Mouse (Mus musculus): ENCODE data around the gene Specc1.
A peak's percentile ranks its signal among the peaks of the same experiment; 100 is the strongest.

The Specc1 gene

DNA sequence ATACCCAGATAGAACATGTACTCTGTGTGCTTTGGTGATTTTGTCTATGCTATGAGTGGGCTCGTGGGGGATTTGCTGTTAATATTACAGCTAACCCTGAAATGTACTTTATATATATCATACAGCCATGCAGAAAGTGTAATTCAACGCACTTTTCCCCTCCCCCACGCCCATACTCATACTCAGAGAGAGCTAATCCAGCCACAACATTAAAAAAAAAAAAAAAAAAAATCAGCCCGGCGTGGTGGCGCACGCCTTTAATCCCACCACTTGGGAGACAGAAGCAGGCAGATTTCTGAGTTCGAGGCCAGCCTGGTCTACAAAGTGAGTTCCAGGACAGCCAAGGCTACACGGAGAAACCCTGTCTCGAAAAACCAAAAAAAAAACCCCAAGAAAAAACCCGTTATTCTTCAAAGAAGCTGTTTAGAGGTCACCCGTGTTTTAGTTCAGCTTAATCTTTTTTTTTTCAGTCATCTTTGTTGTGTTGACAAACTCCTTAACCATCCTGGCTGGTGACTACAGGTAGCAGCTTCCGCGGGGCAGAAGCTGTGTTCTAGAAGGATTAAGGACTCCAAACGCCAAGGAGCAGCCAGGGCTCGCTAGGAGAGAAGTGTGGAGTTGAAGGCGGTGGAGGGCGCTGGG, 291.3 kb downstream of the Specc1 start:
- DNase-seq (ENCODE audit: low read depth, low spot score) = no peak

DNA sequence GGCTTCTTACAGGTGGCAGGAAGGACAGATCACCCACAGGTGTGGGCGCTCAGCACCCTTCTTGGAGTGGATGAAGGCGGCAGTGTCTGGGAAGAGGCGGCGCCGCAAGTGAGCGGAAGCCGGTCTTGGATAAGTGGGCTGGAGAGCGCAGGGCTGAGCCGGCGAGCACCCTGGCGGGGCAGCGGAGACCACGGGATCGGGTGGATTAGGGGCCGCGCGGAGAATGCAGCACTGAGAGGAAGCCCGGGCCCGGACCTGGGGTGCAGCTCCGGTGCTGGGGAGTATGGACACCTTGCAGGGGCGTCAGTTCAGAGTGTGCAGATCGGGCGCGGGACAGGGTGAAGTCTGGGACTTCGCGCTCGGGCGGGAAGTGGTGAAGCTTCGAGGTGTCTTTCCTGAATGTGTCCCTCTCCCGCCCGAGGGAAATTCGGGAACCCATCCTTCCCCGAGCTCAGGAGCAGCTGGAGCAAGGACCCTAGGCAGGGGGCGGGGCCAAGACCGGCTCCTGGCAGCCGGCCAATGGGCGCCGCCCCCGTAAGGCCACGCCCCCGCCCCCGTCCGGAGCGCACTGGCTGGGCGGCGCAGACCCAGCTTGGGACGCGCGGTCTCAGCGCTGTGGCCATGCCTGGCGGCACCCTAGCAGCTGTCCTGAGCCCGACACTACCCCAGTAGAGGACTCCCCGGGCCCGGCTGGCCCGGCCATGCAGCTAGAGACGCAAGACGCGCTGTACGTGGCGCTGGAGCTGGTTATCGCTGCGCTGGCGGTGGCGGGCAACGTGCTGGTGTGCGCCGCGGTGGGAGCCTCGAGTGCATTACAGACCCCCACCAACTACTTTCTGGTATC, 292.1 kb downstream of the Specc1 start, which contains the start of gene Adora2b:
Gene Adora2b (plus strand): TSS at position 584 of the 844 bp plus-strand sequence.
- DNase-seq (ENCODE audit: low read depth, low spot score) = peak; percentile 90

DNA sequence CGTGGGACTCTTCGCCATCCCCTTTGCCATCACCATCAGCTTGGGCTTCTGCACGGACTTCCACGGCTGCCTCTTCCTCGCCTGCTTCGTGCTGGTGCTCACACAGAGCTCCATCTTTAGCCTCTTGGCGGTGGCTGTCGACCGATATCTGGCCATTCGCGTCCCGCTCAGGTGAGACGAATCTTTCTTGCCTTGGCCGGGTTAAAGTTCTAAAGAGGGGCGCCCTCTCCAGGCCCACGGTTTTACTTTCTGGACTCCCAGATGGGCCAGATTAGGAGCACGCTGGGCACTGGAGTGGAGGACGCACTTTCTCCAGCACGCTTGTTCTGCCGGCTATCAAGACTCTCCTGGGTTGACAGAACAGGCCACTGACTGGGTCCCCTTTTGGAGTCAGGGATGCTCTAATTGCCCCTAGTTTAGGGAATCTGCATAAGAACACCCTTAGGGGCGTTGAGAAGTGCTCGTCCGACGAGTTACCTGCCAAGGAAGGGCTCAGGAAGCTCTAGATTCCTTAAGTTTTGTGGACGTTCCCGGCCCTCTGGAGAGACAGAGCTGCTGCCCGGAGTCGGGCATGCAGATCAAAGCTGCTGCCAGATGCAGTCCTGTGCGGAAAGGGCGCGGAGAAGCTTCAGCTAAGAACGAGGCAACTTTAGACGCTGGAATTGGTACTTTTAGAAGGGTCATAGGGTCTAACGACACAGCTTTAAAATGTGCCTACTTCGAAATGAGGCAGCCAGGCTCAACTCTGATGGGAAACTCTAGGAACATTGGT, 292.9 kb downstream of the Specc1 start:
- peak; percentile 25 for DNase-seq (ENCODE audit: low read depth, low spot score)

DNA sequence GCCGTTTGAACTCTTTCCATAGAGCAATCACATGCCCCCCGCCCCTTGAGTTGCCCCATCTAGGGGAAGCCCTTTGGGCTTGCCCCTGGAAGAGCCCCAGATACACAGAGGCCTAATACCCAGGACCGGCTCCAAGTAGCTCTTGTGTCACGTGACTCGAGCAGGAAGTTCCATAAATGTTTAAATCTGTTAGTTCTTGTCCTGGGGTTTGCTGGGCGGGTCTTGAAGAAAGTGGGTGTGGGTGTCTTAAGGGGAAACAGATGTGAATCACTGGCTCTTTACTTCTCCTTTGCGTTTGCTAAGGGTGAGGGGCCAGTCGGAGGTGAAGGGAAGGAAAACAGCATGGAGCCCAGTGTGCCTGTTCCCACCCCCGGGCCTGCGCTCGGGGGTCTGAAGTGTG, 294.5 kb downstream of the Specc1 start:
- DNase-seq (ENCODE audit: low read depth, low spot score) = peak; percentile 45

DNA sequence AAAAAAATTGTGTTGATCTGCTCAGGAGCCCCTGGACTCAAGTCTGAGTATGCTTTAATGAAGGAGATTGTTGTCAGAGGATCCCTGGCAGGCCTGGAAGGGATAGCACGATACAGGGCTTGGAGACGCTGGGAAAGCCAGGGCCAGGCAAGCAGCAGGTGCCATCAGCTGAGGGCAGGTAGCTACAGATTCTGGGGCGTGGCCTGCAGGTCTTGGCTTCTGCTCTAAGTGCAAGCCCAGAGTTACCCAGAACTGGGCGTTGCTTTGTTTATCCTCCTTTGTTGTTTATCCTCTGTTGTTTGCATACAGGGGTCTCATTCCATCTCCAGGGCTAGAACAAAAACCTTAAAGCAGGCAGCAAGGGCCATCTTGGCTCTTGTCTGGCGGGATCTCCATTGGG, 296.8 kb downstream of the Specc1 start:
- DNase-seq (ENCODE audit: low read depth, low spot score) = no peak

DNA sequence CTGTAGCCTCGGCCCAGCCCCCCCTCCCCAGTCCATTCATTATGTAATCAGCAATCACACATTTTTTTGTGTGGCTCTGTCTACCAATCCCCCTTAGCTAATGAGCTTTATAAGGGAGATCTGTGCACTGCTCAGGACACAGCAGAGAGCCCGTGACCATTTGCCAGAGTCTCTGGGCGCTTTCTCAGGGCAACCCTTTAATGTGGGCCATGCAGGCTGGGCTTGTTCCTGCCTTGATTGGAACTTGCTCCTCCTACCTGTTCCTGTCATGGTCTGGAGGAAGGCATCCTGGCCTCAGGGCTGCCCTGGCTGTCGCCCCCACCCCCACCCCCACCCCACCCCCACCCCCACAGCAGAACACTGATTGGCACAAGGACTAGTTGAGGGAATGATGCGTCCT, 302.7 kb downstream of the Specc1 start:
- no peak for DNase-seq (ENCODE audit: low read depth, low spot score)

DNA sequence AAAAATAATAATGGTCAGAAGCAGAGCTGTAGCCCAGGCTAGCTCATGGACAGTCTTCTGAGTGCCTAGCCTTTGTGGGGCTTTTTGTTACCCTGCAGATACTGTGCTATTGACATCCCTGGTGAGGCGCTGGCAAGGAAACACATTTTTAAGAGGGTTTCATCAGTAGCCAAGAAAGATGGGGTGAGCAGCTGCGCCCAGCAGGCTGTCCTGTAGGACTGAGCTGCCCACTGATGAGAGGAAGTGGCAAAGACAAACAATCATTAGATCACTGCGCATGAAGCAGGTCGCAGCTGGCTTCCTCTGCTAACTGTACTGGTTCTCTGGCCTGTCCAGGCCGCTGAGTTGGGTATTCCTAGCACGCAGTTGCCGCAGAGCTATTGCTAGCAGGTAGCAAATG, 307.0 kb downstream of the Specc1 start:
- DNase-seq (ENCODE audit: low read depth, low spot score) = no peak

DNA sequence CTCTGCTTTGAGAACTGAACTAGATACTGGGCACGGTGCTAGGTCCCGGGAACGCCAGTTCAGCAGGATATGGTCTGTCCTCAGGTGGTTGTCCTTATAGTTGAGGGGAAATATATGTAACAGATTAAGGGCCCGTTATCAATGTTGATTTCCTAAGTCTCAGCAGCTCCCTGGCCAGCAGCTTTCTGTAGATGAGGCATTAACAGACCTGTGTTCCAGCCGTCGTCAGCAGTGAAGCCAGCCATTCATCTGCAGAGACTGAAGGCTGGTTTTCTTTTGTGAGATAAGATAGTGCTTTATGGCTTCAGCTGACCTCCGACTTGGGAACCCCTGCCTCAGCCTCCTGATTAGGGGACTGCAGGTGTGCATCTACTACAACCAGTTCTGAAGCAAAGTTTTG, 307.5 kb downstream of the Specc1 start:
- no peak for DNase-seq (ENCODE audit: low read depth, low spot score)

DNA sequence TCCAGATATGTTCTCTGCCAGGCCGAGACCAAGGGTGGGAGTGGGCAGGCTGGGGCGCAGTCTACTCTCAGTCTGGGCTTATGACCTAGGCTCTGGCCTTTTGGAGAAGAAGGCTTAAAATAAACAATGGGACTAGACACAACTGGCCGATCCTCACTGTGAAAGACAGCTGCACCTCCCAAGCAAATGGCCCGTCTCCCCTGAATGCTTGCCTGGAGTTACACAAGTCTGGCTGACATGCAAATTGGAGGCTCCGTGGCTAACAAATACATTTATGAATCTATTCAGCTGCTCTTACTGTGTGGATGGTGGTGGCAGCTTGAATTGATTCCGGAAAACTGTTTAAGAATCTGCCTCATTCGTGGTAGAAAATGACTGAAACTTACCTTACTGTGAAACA, 309.1 kb downstream of the Specc1 start:
- DNase-seq (ENCODE audit: low read depth, low spot score) = no peak

DNA sequence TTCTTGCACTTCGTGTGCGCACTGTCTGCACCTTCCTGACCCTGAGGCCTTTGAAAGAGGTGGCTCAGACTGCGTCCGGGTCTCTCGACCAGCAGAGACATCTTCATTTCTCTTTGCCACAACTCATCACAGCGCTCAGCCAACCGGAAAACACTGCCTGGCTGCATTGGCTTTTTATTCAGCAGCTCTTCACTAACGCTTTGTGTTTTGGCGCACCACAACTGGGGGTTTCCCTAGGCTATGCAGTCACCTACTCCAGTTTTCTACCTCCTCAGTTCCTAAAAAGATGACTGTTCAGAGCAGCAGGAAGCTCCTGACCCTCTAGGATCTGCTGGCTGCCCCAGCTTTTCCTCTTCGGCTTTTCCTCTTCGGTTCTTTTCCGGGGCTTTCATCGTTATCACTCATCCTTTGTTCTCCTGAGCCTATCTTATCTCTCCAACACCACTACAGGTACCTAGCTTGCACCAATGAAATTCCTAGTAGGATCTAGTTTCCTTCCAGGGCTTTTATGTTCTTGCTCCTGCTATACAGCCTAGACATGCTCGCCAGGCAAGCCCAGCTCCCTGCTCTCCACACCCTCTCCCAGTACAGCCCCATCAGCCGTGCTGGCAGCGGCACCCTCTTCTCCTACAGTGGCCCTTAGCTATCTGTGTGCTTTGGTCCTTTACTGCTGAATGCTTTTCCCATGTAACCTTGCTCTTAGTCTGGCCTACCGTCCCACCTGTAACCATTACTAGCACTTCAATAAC, 310.1 kb downstream of the Specc1 start:
- DNase-seq (ENCODE audit: low read depth, low spot score) = no peak

DNA sequence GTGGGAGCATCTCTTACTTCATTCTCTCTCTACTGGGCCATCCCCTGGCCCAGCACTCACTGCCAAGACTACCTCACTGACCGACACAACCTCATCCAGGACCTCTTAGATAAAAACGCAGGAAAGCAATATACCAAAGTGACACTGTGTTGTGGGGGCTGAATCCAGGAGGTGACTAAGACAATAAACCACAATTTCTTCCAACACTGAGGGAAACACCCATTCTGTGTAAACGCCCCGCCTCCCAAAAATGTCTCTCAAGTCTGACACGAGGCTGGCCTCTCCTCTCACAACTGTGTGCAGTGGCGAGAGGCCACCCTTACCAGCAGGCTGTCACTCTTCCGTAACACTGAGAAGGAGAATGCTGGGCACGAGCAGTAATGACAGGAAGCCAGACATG, 311.8 kb downstream of the Specc1 start:
- no peak for DNase-seq (ENCODE audit: low read depth, low spot score)

DNA sequence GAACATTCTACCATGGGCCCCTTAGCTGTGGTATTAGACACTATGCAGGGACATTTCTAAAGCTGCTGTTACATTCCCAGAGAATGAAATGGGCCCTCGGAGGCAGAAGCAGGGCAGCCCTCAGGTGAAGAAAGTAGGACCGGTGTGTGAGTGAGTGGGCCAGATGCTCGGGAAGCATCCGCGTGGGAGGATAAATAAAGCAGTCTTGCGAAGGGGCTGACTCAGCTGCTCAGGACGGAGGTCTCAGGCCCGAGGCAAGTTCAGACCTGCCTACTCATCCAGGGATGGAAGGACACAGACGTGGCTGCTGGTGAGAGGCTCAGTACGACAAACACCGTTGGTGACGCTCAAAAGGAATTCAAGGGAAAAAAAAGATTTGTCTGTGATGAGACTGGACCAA, 312.5 kb downstream of the Specc1 start:
- no peak for DNase-seq (ENCODE audit: low read depth, low spot score)

DNA sequence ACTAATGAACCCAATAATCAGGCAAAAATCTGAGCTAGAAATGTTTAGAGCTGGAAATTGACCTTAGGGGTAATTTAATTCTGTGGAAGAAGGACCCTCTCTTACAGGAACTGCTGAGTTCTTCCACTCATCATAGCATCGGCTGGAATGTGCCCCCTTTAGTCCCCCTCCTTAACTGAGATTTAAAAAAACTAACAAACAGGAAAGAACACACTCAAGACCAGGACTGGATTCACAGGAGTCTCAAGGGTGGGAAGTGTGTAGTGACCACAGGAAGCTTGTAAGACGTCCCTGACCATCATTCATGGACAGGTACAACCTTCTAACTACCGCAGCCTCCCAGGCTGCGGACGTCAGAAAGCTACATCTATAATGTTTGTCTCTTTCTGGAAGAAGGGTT, 314.3 kb downstream of the Specc1 start:
- no peak for DNase-seq (ENCODE audit: low read depth, low spot score)

All from mesoderm, embryonic 11.5 days (tissue).